Mouse (Mus musculus): ENCODE results near the gene Rnf224. TPM values are rescaled to one million over a fixed set of nuclear protein-coding genes. Genes with fewer than 3 reads are reported as not detected.

Gene Rnf224
- polyA plus RNA-seq, 1 experiment: not detected

DNA sequence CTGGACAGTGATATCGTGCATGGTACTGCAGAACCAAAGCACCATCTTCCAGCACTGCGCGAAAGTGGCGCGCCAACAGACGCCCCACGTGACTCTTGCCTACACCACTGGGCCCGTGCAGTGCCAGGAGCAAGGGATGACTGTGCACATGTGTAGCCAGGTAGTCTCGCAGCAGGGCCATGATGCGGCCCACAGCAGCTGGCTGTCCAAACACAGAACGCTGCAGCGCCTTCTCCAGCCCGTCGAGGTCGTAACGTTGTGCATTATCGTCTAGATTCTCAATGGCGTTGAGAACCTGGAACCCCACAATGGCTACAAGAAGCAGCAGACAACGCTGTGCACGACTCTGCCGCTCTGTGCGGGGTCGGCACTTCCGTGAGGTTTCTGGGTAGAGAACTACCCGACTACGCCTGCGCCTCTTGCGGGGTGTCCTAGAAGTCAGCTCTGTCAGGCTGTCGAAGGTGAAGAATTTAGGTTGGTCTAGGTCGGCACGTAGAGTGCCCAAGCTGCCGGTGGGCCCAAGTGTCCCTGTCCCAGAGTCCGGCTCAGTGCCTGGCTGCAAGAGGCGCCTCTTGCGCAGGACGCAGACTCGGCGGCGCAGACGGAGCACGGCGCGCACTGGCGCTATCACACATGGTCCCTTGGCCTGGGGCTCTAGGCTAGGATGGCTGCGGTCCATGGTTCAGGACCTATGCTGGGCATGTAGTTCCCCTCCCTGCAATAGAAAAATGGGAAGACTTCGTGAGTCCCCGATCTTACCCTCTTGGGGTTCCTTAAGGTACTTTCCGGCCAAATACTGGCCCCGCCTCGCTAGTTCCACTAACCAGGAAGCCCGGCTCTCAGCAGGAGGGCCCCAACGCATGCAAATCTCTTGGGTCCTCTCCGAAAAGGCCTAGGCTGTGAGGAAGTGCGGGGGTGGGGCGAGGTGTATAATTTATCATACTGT lies 41.1 kb downstream of the Rnf224 start:
- TF ChIP-seq TAL1 (IDR thresholded peaks at IDR 0.05; ENCODE audit: low read length) (no peak), GATA1 (IDR thresholded peaks at IDR 0.05; ENCODE audit: low read length) (no peak)
- H3K36me3 ChIP-seq (ENCODE audit: control insufficient read depth): peaks cover 26% of the 10 kb centered on the region
- peak overlapping the region; percentile 66 for H3K4me3 ChIP-seq (replicated peaks)
- peaks cover 7% of the 10 kb centered on the region for H3K27me3 ChIP-seq (ENCODE audit: control insufficient read depth)
- H3K9me3 ChIP-seq (ENCODE audit: control insufficient read depth, low read length): no peaks in the 10 kb centered on the region
- H3K4me1 ChIP-seq (ENCODE audit: control insufficient read depth): peaks cover 51% of the 10 kb centered on the region

DNA sequence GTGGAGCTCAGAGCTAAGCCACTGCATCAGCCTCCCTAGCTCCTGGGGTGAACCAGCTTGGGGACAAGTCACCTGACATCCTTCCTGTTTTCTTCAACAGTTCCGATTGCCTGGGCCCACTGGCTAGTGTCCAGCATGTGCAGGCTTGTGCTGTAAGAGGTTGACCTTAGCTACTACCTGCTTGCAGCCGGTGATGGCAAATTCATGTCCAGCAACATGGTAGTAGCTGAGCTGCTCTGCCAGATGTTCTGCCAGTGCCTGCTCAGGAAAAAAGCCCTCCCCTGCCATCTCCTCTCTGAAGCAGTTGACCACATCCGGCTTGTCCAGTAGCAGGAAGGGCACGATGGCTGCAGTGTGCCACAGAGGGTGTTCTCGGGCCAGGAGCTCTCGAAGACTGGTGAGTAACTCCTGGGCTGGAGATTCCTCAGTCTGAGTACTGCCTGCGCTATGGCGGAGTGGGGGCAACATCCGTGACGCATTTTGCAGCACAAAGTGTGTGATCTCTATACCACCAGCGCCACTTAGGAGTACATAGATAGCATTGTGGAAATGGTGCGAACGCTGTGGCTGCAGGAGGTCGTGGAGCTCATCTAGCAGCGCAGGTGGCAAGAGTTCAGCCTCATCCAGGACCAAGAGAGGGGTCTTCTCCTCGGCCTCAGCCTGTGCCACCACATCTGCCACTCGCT lies 42.0 kb downstream of the Rnf224 start:
- Histone ChIP-seq H3K36me3 (ENCODE audit: control insufficient read depth) (peaks cover 18% of the 10 kb centered on the region), H3K9me3 (ENCODE audit: control insufficient read depth, low read length) (no peaks in the 10 kb centered on the region), H3K4me3 (replicated peaks) (peak overlapping the region; percentile 66), H3K27me3 (ENCODE audit: control insufficient read depth) (peaks cover 7% of the 10 kb centered on the region), H3K4me1 (ENCODE audit: control insufficient read depth) (peaks cover 51% of the 10 kb centered on the region)
- TF ChIP-seq TAL1 (IDR thresholded peaks at IDR 0.05; ENCODE audit: low read length): no peak
- no peak for TF ChIP-seq GATA1 (IDR thresholded peaks at IDR 0.05; ENCODE audit: low read length)

DNA sequence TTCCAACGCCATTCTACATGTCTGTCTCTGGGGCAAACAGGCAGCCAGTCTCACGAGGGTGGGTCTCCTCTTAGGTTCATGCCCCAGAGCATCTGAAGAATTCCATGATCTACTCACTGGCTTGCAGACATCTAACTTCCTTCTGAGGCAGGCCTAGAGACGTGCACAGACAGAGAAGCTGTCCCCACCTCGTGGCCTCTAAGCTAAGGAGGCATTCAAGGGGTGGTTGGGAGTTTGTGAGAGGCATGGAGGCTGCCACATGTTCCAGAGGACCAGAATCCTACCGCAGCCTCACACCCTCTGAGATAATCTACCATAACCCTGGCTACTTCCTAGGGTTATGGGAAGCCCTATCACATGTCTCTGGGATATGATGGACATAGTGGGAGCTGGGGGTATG lies 42.6 kb downstream of the Rnf224 start:
- TF ChIP-seq TAL1 (IDR thresholded peaks at IDR 0.05; ENCODE audit: low read length): no peak
- no peak for TF ChIP-seq GATA1 (IDR thresholded peaks at IDR 0.05; ENCODE audit: low read length)
- Histone ChIP-seq H3K27me3 (ENCODE audit: control insufficient read depth) (peaks cover 7% of the 10 kb centered on the region), H3K36me3 (ENCODE audit: control insufficient read depth) (peaks cover 11% of the 10 kb centered on the region), H3K4me1 (ENCODE audit: control insufficient read depth) (peaks cover 51% of the 10 kb centered on the region), H3K9me3 (ENCODE audit: control insufficient read depth, low read length) (no peaks in the 10 kb centered on the region), H3K4me3 (replicated peaks) (no peak overlapping the region)

DNA sequence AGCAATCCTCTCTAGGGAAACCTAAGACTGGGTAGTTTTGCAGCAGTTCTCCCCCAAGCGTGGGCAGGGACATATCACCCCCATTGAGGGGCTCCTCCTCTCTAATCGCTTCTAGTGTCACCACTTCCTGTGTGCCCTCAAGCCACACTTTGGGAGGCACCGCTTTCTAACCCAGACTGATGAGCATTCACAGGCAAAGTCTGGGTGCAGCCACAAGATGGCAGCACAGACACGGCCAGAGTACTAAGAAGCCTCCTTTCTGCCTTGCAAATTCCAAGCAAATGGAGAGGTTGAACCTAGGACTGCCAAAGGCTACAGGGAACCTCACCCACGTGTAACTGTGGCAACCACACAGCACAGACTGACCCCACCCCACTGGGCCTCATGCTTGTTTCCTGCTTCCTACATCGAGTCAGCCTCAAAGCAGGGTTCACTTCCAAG lies 43.2 kb downstream of the Rnf224 start:
- no peaks in the 10 kb centered on the region for H3K9me3 ChIP-seq (ENCODE audit: control insufficient read depth, low read length)
- peaks cover 51% of the 10 kb centered on the region for H3K4me1 ChIP-seq (ENCODE audit: control insufficient read depth)
- H3K27me3 ChIP-seq (ENCODE audit: control insufficient read depth): peaks cover 7% of the 10 kb centered on the region
- peaks cover 5% of the 10 kb centered on the region for H3K36me3 ChIP-seq (ENCODE audit: control insufficient read depth)
- TF ChIP-seq TAL1 (IDR thresholded peaks at IDR 0.05; ENCODE audit: low read length) (no peak), GATA1 (IDR thresholded peaks at IDR 0.05; ENCODE audit: low read length) (no peak)
- H3K4me3 ChIP-seq (replicated peaks): no peak overlapping the region

DNA sequence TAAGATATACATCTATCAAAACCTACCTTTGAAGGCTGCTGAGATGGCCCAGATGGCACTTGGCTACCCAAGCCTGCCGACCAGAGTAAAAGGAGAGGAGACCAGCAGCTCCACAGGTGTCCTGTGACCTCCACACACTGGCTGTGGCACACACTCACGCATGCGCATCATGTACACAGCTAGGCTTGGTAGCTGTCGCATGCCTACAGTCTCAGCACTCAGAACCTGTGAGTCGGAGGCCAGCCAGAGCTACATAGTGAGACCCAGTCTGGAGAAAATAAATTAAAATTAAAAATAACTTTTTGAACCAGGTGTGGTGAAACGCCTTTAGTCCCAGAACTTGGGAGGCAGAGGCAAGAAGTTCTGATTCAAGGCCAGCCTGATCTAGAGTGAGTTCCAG lies 48.7 kb downstream of the Rnf224 start:
- TF ChIP-seq TAL1 (IDR thresholded peaks at IDR 0.05; ENCODE audit: low read length): no peak
- TF ChIP-seq GATA1 (IDR thresholded peaks at IDR 0.05; ENCODE audit: low read length): no peak
- H3K4me1 ChIP-seq (ENCODE audit: control insufficient read depth): peaks cover 15% of the 10 kb centered on the region
- peaks cover 47% of the 10 kb centered on the region for H3K27me3 ChIP-seq (ENCODE audit: control insufficient read depth)

DNA sequence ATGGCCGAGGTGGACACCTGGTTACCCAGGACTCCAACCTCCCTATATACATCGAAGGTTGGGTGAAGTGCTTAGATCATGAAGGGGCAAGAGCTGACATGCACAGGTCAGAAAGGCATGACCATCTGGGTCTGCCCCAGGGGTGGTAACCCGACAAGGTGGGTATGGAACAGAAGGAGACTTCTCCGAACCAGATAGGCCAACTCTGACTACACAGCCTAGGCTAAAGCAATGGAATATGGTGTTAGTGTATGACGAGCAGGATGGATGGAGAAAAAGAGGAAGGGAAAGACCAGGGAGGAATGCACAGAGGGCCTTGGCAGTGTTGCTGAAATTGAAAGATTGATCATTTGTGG lies 50.0 kb downstream of the Rnf224 start:
- Histone ChIP-seq H3K36me3 (ENCODE audit: control insufficient read depth) (no peaks in the 10 kb centered on the region), H3K27me3 (ENCODE audit: control insufficient read depth) (peaks cover 60% of the 10 kb centered on the region), H3K4me1 (ENCODE audit: control insufficient read depth) (peaks cover 26% of the 10 kb centered on the region), H3K4me3 (replicated peaks) (peak overlapping the region; percentile 55), H3K9me3 (ENCODE audit: control insufficient read depth, low read length) (no peaks in the 10 kb centered on the region)
- TF ChIP-seq TAL1 (IDR thresholded peaks at IDR 0.05; ENCODE audit: low read length) (no peak), GATA1 (IDR thresholded peaks at IDR 0.05; ENCODE audit: low read length) (no peak)

More for the DNA sequence above, 48.7 kb downstream of the Rnf224 start:
- Histone ChIP-seq H3K4me3 (replicated peaks) (no peak overlapping the region), H3K36me3 (ENCODE audit: control insufficient read depth) (no peaks in the 10 kb centered on the region), H3K9me3 (ENCODE audit: control insufficient read depth, low read length) (no peaks in the 10 kb centered on the region)

DNA sequence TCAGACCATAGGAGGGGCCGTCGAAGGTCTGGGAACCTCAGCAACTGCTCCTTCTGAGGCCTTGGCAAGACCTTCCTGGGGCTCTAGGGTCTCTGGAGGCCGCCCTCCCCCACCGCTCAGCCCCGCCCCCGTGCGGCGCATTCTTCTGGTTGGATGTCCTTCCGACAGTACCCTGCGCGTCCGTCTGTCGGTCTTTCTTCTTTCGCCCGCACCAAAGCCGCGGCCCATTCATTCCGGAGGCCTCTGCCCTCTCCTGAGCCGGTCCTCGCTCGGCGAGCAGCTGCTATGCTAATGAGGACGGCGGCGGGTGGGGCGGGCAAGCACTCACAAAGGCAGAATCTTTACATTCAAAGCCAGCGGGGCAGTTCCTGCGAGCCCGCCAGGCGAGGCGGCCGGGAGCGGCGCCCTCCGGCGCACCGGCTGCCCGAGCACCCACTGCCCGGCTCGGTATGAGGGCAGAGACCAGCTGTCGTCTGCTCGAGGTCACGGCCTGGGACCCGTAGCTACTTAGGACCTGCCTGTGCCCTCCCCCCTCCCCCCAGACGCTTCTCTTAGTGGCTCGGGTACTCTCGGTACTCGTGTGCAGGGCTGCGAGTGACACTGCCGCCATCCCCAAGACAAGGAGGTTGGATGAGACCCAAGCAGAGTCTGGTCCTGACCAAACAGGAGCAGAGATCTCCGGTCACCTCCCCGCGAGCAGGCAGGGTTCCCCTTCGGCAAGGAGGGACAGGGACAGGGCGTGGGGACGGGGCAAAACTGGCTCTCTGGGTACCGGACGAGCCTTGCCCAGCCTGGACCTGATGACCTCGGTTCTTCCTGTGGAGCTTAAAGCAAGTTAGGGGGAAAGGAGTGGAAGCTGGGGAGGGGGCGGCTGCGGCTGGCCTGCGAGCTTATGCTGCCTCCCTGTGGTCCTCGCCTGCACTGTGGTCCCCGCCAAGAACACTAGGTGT lies 50.7 kb downstream of the Rnf224 start:
- Histone ChIP-seq H3K4me1 (ENCODE audit: control insufficient read depth) (peaks cover 32% of the 10 kb centered on the region), H3K4me3 (replicated peaks) (peak overlapping the region; percentile 55), H3K9me3 (ENCODE audit: control insufficient read depth, low read length) (peaks cover 2% of the 10 kb centered on the region; the same call in 1 of the 2 replicates), H3K36me3 (ENCODE audit: control insufficient read depth) (no peaks in the 10 kb centered on the region), H3K27me3 (ENCODE audit: control insufficient read depth) (peaks cover 66% of the 10 kb centered on the region)
- TF ChIP-seq GATA1 (IDR thresholded peaks at IDR 0.05; ENCODE audit: low read length) (no peak), TAL1 (IDR thresholded peaks at IDR 0.05; ENCODE audit: low read length) (no peak)

DNA sequence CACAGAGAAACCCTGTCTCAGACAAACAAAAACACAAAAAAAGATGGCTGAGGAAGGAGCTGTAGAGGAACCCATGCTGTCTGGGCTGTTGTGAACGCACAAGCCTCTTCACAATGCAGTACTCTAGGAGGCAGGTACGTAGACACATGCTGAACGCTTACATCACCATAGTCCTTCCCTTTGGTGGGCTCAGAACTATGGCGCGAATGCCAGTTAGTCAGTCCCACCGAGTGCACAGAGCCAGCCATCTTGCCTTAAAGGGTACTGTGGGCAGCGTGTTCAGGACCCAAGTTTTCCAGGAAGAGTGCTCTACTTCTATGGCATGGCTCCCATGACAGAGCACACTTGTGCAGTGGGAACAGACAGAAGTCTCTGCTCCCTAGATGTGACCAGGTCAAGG lies 52.1 kb downstream of the Rnf224 start:
- peaks cover 45% of the 10 kb centered on the region for H3K4me1 ChIP-seq (ENCODE audit: control insufficient read depth)

More for the DNA sequence above, 52.1 kb downstream of the Rnf224 start:
- peaks cover 80% of the 10 kb centered on the region for H3K27me3 ChIP-seq (ENCODE audit: control insufficient read depth)
- no peak for TF ChIP-seq TAL1 (IDR thresholded peaks at IDR 0.05; ENCODE audit: low read length)
- TF ChIP-seq GATA1 (IDR thresholded peaks at IDR 0.05; ENCODE audit: low read length): no peak
- H3K4me3 ChIP-seq (replicated peaks): no peak overlapping the region
- no peaks in the 10 kb centered on the region for H3K36me3 ChIP-seq (ENCODE audit: control insufficient read depth)
- peaks cover 2% of the 10 kb centered on the region; the same call in 1 of the 2 replicates for H3K9me3 ChIP-seq (ENCODE audit: control insufficient read depth, low read length)

Other genes starting within 250 kb of the Rnf224 start
- gene Nsmf, start 182.4 kb downstream of the Rnf224 start, polyA plus RNA-seq (2012): 0.51 and 0.67 TPM in 2 replicates
- gene Entpd8, start 156.5 kb downstream of the Rnf224 start, polyA plus RNA-seq (2012): 0.04 TPM in 1 of 2 replicates, not detected in the other
- 0.04 TPM in 1 of 2 replicates, not detected in the other for gene Noxa1, start 141.6 kb downstream of the Rnf224 start, polyA plus RNA-seq (2012)
- 0.38 and 0.49 TPM in 2 replicates for gene Nrarp, start 56.0 kb downstream of the Rnf224 start, polyA plus RNA-seq (2012)
- 0.02 and 0.03 TPM in 2 replicates for gene Tor4a, start 39.9 kb downstream of the Rnf224 start, polyA plus RNA-seq (2012)
- gene Nelfb, start 25.3 kb downstream of the Rnf224 start, polyA plus RNA-seq (2012): 1.8 TPM in 2 replicates
- gene Stpg3, start 22.1 kb downstream of the Rnf224 start, polyA plus RNA-seq (2012): 0.03 TPM in 1 of 2 replicates, not detected in the other
- gene Fam166a, start 18.0 kb downstream of the Rnf224 start, polyA plus RNA-seq (2012): not detected in 2 replicates
- 134 and 136 TPM in 2 replicates for gene Tubb4b, start 12.1 kb downstream of the Rnf224 start, polyA plus RNA-seq (2012)
- gene Slc34a3, start 2.4 kb downstream of the Rnf224 start, polyA plus RNA-seq (2012): not detected in 2 replicates
- gene Rnf208, start 5.5 kb upstream of the Rnf224 start, polyA plus RNA-seq (2012): 0.07 and 0.18 TPM in 2 replicates
- not detected in 2 replicates for gene Cysrt1, start 5.7 kb upstream of the Rnf224 start, polyA plus RNA-seq (2012)
- 0.06 and 0.18 TPM in 2 replicates for gene AL732309.1, start 10.1 kb upstream of the Rnf224 start, polyA plus RNA-seq (2012)
- gene Tmem203, start 18.7 kb upstream of the Rnf224 start, polyA plus RNA-seq (2012): 0.99 and 1.6 TPM in 2 replicates
- 0.82 and 1.3 TPM in 2 replicates for gene Tprn, start 25.8 kb upstream of the Rnf224 start, polyA plus RNA-seq (2012)
- 22.8 and 24.1 TPM in 2 replicates for gene Ssna1, start 35.7 kb upstream of the Rnf224 start, polyA plus RNA-seq (2012)
- gene Anapc2, start 35.7 kb upstream of the Rnf224 start, polyA plus RNA-seq (2012): 2.1 and 2.2 TPM in 2 replicates
- gene Tmem210, start 51.4 kb upstream of the Rnf224 start, polyA plus RNA-seq (2012): not detected in 2 replicates
- gene Lrrc26, start 53.1 kb upstream of the Rnf224 start, polyA plus RNA-seq (2012): not detected in 2 replicates
- gene Grin1, start 82.4 kb upstream of the Rnf224 start, polyA plus RNA-seq (2012): not detected in 2 replicates
- gene Man1b1, start 95.6 kb upstream of the Rnf224 start, polyA plus RNA-seq (2012): 0.86 and 1.3 TPM in 2 replicates
- 0.24 and 0.76 TPM in 2 replicates for gene Dpp7, start 119.6 kb upstream of the Rnf224 start, polyA plus RNA-seq (2012)
- gene Uap1l1, start 128.9 kb upstream of the Rnf224 start, polyA plus RNA-seq (2012): 0.04 and 0.17 TPM in 2 replicates
- 10.3 and 12.6 TPM in 2 replicates for gene Sapcd2, start 135.5 kb upstream of the Rnf224 start, polyA plus RNA-seq (2012)
- gene Entpd2, start 159.1 kb upstream of the Rnf224 start, polyA plus RNA-seq (2012): not detected in 2 replicates
- 0.19 TPM in 1 of 2 replicates, not detected in the other for gene Npdc1, start 162.6 kb upstream of the Rnf224 start, polyA plus RNA-seq (2012)
- 0.06 TPM in 1 of 2 replicates, not detected in the other for gene Fut7, start 186.5 kb upstream of the Rnf224 start, polyA plus RNA-seq (2012)
- 0.09 and 0.11 TPM in 2 replicates for gene Abca2, start 191.9 kb upstream of the Rnf224 start, polyA plus RNA-seq (2012)
- not detected in 2 replicates for gene Clic3, start 220.1 kb upstream of the Rnf224 start, polyA plus RNA-seq (2012)
- gene Paxx, start 224.3 kb upstream of the Rnf224 start, polyA plus RNA-seq (2012): 1.0 and 1.1 TPM in 2 replicates
- gene Ptgds, start 233.3 kb upstream of the Rnf224 start, polyA plus RNA-seq (2012): not detected in 2 replicates

Measured in erythroblast, embryonic 14.5 days (primary cell).